Mouse (Mus musculus): ENCODE data around the gene Trappc4. TPM values are rescaled to one million over a fixed set of nuclear protein-coding genes. Genes with fewer than 3 reads are reported as not detected.
"Not testable (repeated sequence)": the region's sequence is repeated elsewhere in the genome, so short reads cannot be mapped to it uniquely, and the experiment has no call there.

Trappc4 gene
- total RNA-seq, 2 experiments from 2014 or later = 70.6 to 71.0 TPM

DNA sequence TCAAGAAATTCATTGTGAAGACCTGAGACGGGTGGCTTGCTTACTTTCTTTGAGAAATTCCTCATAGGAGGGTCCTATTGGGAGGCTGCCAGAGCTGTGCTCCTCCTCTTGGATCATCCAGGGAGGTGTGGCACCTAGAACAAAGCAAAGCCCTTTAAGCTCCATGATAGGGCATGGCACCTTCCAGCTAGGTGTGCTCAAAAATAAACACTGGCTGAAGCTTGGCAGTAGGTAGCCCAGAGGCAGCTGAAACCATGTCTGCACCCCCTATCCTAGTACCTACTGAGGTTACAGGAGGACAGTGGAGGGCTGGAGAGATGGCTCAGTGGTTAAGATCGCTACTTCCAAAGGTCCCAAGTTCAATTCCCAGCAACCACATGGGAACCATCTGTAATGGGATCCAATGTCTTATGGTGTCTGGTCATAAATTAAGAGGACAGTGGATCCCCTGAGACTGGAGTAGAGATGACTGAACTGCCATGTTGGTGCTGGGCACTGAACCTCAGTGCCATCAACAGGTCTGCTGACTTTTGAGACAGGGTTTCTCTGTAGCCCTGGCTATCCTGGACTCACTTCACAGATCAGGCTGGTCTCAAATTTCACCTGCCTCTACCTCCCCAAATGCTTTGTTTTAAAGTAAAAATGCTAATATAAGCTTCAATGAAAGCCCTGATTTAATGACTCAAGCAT is 3.4 kb upstream of the Trappc4 start:
- DNase-seq (ENCODE audit: low spot score in 2 of 2) = no peak

DNA sequence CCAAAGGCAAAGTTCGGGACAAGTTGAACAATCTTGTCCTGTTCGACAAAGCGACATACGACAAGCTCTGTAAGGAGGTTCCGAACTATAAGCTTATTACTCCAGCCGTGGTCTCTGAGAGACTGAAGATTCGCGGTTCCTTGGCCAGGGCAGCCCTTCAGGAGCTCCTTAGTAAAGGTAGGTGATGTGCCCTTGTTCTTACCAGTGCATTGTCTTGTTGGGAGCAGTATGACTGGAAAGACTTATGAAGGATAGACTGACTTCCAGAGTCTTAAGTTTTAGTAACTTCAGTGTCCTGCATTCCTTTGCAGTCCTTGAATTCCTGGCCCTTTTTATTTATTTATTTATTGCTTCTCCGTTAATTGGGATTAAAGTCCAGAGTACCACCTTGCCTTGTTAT is 1.3 kb upstream of the Trappc4 start:
- not testable (repeated sequence) for DNase-seq (ENCODE audit: low spot score in 2 of 2)

DNA sequence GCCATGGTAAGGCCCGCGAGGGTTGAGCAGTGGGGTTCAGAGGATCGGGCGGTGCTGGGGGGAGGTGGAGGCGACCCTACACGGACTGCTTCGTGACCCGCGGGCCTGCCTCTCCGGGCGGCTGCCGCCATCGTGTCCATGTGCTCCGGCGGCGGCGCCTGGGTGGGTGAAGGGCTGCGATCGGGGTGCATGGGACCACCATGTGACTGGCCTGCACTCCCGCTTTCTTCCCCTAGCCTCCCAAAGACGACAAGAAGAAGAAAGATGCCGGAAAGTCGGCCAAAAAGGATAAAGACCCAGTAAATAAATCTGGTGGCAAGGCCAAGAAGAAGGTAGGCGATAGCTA is 325 bp upstream of the Trappc4 start:
- DNase-seq (ENCODE audit: low spot score in 2 of 2) = no peak

DNA sequence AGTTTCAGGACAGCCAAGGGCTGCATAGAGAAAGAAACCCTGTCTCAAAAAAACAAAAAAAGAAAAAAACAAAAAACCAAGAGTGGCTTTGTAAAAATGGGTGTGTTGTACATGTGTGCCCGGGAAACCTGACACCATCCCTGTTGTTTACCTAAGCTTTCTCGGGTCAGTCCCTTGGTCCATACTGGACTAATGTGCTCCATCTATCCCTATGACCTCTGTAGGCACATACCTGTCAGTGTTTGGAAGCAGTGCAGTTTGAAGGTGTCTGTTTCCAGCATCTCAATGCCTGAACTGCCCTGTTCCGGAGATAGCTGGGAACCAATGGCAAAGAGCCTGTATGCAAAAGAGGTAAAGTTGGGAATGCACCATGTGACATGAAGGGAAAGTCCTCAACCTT is 2.4 kb downstream of the Trappc4 start:
- DNase-seq (ENCODE audit: low spot score in 2 of 2) = no peak

DNA sequence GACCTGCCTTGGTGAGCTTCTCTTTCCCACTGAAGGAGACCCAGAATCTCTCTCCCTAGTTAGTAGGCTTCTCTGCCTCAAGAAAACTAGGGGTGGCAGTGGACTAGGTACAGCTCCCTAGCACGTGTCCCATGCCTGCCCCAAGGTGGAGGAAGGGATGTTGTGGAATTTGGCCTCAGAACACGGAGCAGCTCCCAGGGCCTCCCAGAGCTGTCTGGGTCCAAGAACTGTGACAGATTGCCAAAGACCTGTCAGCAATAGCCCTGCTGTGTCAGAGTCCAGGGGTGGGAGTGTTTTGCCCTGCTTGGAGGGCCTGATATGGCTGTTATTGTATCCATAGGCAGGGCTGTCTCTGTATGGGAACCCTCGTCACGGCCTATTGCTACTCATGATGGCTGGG is 6.3 kb downstream of the Trappc4 start:
- DNase-seq (ENCODE audit: low spot score in 2 of 2) = no peak

DNA sequence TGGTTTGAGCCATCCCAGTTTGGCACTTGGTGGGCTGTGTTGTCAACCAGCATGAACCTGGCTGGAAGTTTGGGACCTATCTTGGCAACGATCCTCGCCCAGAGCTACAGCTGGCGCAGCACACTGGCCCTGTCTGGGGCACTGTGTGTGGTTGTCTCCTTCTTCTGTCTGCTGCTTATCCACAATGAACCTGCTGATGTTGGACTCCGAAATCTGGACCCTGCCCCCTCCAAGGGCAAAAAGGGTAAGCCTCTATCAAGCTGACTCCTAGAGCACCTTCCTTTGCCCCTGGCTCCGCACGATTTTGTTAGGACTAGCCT is 7.6 kb downstream of the Trappc4 start:
- no peak for DNase-seq (ENCODE audit: low spot score in 2 of 2)

DNA sequence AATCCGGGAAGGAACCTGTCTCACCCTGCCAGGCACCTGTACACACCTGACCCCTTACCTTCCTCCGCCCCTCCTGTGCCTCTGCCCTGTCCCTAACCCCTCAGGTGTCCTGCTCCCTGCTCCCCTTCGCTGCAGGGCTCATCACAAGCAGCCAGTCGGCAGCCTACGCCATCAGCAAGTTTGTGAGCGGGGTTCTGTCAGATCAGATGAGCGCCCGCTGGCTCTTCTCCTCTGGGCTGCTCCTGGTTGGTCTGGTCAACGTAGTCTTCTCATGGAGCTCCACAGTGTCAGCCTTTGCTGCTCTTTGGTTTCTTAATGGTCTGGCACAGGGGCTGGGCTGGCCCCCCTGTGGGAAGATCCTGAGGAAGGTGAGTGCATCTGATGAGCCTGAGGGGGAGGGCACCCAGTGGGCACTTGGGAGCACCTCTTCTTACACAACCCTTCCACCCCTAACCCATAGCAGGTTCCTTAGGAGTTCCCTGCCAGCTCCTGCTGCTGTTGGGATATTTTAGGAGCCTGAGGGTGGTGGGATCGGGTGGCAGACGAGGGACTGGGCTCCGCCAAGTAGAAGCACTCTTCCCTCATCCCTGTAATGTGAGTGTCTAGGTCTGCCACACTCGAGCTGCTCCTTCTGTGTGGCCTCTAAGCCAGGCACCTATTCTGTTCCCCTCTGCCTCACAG is 8.1 kb downstream of the Trappc4 start:
- DNase-seq (ENCODE audit: low spot score in 2 of 2) = no peak

DNA sequence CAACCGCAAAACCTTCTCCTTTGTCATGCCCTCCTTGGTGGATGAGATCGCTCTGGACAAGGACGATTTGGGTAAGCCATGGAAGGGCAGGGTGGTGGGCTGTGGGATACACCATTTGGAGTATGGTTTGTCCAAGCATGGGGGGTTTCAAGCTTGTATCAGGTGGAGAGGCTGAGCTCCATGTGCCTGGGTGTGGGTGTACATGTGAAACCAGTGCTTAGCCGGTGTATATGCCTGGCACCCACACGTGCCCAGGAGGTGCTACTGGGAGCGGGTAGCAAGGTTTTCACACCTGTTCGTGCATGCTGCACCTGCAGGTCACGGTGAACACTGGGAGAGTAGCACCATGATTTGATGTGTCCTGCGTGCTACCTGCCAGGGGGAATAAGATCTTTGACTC is 8.8 kb downstream of the Trappc4 start:
- no peak for DNase-seq (ENCODE audit: low spot score in 2 of 2)

DNA sequence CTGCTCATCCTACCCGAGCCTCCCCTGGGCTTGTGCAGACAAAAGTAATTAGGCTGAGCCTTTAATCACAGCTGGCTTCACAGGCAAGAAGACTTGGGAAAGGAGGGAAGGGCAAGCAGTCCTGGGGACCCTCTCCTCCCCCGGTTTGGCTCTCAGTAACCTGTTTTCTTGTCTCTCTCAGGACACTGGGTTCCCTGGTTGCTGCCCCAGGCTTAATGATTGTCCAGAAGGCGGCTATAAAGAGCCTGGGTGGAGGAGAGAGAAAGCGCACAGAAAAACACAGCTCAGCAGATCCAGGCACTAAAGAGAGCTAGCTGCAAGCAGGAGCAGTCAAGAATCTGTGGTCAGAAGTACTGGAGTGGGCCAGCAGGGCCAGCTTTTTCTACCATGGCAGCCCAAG is 9.3 kb downstream of the Trappc4 start:
- DNase-seq (ENCODE audit: low spot score in 2 of 2) = no peak

DNA sequence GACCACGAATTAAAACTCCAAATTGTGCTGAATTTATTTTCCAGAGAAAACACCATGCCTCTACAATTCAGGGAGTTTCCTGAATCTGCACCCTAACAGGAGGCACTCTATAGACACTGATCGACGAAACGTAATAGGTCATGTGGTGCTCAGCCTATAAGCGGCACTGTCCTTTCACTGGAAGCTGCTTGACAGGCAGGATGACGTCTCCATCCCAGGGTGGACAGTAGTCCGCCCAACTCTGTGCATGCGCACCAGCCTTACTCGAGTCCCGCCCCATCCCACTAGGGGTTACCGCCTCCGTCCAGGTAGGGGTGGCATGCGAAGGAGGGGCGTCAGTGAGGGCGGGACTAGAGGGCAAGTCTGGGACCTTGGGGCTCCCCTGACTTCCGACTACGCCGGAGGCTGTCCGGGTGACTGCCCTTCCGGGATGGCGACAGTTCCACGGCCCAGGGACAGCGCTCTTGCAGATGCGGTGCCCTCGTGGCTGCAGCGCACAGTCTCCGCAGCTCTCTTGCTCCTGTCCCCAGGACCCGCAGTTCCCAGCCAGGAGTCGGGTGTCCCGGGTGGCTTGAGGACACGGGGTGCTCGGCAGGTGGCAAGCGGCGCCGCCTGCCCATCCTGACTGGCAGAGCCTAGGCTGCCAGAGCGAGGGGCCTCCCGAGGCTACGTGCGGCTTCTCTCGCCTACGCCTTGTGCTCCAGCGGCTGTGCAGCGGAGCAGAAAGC is 10.6 kb downstream of the Trappc4 start, which contains the start of gene Slc37a4:
Gene Slc37a4, plus strand, starts transcription at position 169 of the 728 bp plus-strand sequence.
- peak; percentile 87 to 92 for DNase-seq (ENCODE audit: low spot score in 2 of 2)

DNA sequence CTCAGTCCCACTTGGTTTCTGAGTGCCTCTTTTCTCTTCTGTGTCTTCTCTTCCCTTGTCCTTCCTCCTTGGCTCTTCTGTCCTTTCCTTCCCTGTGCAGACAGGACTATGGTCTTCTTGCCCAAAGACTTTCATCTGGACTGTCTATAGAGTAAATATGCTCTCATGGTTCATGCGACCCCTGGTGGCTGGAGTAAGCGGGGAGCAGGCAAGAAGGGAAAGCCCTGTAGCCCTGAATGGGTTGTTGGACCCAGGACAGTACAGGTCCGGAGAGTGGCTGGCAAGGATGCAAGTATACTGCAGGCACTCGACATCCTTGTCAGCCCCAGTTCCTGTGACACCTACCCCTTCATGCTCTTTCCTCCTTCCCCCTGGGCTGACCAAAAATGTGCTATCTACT is 15.9 kb downstream of the Trappc4 start:
- DNase-seq (ENCODE audit: low spot score in 2 of 2) = peak; percentile 66 to 79

DNA sequence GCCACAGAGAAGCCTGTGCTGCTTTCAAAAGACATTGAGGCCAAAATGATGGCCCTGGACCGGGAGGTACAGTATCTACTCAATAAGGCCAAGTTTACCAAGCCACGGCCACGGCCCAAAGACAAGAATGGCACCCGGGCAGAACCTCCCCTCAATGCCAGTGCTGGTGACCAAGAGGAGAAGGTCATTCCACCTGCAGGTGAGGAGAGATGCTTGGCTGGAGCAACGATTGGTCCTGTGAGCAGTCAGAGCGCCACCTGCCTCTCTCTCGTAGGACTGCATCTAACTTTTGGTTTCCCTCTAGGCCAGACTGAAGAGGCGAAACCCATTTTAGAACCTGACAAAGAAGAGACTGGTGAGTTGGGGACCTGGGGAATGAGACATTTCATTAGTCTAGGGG is 18.1 kb downstream of the Trappc4 start:
- DNase-seq (ENCODE audit: low spot score in 2 of 2) = peak; percentile 46 to 51

DNA sequence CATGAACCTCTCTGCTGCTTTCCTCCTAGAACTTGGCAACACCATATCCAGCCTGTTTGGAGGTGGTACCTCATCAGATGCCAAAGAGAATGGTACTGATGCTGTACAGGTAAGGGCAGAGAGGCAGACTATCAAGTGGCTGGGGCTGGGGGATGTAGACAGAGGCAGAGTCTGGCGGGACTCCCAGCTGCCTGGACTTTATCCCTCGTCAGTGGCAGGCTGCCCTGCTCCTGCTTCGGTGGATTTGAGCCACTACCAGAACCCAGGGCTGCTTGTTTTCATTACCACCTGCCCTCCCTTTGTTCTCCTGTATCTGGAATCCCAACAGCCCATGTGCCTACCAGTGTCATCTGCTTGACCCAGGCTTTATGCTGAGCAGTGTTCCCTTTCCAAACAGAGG is 20.2 kb downstream of the Trappc4 start:
- DNase-seq (ENCODE audit: low spot score in 2 of 2) = no peak

DNA sequence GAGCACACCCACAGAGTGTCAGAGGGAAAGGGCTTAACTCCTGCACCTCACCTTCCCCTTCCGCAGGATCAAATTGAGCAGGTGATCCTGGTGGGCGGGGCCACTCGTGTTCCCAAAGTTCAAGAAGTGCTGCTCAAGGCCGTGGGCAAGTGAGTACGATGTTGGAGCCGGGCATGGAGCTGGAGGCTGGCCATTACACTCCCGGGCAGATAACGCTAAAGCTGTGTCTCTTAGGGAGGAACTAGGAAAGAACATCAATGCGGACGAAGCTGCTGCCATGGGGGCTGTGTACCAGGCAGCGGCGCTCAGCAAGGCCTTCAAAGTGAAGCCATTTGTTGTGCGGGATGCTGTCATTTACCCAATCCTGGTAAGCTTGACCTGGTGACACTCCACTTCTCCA is 22.8 kb downstream of the Trappc4 start:
- DNase-seq (ENCODE audit: low spot score in 2 of 2) = no peak

DNA sequence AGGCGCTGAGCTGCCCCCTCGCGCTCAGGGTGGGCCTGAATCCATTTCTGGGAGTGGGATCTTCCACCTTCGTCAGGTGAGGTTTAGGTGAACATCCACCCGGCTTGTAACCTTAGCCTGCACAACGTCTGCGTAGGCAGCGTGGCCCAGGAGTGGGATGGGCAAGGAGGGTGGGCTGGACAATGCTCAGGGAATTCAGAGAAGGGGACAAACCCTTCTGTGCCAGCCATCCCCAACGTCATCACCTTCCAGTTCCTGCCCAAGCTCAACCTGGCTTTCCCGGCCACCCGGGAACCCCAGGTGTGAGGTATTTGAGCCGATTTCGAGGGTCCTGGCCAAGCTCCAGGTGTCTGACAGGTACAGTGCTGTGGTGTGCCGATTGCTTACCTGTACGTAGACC is 27.5 kb downstream of the Trappc4 start:
- no peak for DNase-seq (ENCODE audit: low spot score in 2 of 2)

DNA sequence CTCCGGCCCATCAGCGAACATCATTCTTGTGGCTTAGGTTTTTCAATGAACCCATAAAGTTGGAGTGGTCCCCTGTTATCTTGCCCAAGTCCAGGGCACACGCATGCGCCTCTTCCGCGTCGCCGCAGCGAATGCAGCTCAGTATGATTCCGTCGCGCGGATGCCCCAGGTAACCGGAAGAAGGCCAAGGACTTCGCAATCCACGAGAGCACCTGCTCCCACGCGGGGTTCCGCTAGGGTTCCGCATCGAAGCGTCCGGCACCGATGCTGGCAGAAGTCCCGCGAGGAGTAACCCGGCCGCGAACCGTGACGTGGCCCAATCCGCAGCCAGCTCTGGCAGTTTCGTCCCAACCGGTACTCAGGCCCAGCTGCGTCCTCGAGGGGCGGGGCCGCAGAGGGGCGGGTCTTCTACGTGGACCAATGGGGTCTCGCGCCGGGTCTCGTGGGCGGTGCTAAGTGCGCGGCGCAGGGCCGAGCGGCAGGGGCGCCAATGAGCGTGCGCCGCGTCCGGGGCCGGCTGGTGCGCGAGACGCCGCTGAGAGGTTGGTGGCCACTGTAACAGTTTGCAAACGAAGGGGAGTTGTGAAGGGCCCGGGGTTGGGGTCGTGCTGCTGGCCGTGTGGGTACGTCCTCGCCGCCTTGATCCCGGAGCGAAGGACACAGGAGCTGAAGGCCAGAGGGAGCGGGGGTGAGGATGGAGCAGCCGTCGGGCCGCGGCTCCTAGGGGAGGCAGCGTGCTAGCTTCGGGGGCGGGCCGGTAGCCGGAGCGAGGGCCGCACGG is 28.2 kb downstream of the Trappc4 start, which contains the start of gene Hyou1:
Gene Hyou1, plus strand, starts transcription at position 437 of the 781 bp plus-strand sequence.
- peak; percentile 98 to 99 for DNase-seq (ENCODE audit: low spot score in 2 of 2)

DNA sequence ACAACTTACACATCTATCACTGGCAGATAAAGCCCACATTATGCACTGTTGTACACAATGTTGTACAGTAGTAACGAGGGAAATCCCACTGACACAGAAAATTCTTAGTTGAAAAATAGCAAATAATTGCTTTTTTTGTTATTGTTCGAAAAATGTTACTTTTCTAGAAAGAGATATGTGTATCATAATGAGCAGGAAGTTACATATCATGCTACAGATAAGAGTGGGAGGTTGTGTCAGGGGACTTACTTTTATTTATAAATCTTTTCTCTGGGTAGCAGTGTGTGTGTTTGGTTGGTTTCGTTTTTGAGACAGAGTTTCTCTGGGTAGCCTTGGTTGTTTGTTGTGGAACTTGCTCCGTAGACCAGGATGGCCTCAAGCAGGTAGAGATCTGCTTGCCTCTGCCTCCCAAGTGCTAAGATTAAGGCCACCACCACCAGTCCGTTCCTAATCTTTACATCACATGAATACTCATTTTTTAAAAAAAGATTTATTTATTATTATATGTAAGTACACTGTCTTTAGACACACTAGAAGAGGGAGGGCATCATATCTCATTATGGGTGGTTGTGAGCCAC is 29.2 kb downstream of the Trappc4 start:
- DNase-seq (ENCODE audit: low spot score in 2 of 2) = no peak

DNA sequence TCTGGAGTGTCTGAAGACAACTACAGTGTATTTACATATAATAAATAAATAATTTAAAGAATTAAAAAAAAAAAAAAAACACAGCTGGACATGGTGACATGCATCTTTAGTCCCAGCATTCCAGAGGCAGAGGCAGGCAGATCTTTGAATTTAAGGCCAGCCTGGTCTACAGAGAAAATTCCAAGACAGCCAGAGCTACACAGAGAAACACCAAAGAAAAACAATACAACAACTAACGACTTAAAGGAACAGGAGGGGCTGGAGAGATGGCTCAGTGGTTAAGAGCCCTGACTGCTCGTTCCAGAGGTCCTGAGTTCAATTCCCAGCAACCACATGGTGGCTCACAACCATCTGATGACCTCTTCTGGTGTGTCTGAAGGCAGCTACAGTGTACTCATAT is 30.1 kb downstream of the Trappc4 start:
- not testable (repeated sequence) for DNase-seq (ENCODE audit: low spot score in 2 of 2)

DNA sequence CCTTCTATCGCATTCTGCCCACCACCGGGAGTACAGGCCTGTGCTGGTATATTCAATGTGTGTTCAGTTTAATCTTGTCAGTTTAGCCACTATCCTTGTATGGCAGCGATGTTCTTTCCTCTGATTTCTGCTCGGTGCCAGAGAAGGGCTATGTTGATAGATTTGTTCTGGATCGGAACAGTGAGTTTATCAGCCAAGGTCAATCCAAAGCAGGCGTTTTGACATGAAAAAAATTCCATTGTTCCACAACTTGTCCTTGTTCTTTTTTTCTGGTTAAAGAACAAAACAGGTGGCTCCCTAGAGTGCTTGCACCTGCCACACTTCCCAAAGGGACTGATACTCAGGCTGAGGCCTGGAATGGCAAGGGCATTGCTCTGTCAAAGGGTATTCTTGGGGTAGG is 31.3 kb downstream of the Trappc4 start:
- no peak for DNase-seq (ENCODE audit: low spot score in 2 of 2)

DNA sequence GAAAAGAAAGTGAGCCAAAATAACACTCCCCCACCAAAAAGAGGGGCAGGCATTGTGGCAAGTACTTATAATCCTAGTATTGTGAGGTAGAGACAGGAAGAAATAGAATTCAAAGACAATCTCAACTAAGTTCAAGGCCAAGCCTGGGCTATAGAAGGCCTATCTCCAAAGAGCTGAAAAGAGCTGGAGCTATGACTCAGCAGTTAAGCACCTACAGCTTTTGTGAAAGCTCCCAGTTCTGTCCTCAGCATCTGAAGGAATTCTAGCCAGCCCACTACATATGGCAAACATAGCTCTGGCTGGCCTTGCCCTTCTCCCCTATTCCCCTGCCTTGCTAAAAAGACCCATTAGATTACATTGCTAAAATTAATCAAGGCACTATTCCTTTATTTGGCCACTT is 34.0 kb downstream of the Trappc4 start:
- DNase-seq (ENCODE audit: low spot score in 2 of 2) = no peak

DNA sequence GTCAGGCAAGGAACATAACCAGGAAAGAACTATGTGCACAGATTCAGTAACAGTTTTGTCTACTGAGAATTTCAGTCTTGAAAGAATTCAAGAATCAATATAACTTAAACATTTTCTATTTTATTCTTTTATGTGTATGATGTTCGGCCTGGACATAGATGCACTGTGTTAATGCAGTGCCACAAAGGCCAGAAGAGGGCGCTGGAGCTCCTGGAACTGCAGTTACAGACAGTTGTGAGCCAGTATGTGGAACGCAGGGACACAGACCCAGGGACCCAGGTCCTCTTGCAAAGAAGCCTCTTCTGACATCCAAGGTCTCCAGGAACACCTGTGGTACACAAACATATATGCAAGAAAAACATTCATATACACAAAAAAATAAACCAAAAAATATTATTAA is 42.9 kb downstream of the Trappc4 start:
- no peak for DNase-seq (ENCODE audit: low spot score in 2 of 2)

Measured in left cerebral cortex, adult 18-20 months (tissue).